Mouse (Mus musculus) thymus, postnatal 4 days (tissue): ENCODE results near the gene Gm10340.
A peak's percentile ranks its signal among the peaks of the same experiment; 100 is the strongest.
"Not testable (repeated sequence)": the region's sequence is repeated elsewhere in the genome, so short reads cannot be mapped to it uniquely, and the experiment has no call there.

Source experiments
- DNase-seq: peaks from one replicate; pipeline ENCODE4 v3.0.0; 2021

Gm10340 gene

GRCm38 (mm10) chr14:3133697-3134096, at the start of gene Gm10340:
Gene Gm10340 (plus strand): TSS chr14:3133997.
- DNase-seq: not testable (repeated sequence)

DNA sequence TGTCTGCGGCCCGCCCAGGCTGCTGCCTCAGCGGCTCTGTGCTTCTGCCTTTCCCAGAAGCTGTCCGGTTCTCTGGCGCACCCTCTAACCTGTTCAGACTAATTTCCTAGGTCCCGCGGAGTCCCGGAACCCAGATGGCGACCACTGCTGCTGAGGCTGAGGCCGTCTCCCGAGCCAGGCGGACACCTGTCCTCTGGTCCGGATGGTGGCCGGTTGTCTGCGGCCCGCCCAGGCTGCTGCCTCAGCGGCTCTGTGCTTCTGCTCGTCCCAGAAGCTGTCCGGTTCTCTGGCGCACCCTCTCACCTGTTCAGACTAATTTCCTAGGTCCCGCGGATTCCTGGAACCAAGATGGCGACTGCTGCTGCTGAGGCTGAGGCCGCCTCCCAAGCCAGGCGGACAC, 17.7 kb upstream of the Gm10340 start:
- peak; percentile 2 for DNase-seq

DNA sequence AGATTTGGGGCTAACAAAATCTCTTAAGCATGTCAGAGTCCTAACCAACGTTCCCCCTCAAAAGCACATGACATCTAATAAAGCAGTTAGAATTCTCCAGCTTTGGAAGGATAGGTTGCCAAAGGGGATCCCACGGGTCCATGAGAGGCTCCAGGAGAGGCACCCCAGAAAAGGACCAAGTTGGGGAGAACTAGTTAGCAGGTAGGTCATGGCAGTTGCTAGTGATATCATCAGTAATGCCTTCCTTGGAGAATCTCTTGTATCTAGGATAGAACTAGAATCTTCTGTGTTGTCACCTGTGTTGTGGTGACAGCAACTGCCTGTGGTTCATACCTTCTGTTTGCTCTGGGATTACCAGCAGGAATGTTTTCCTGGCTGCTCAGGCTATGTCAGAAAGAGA, 54.2 kb downstream of the Gm10340 start, which contains the start of gene Gm5795:
Gm5795 (plus strand) TSS at position 301 of the 400 bp plus-strand sequence.
- not testable (repeated sequence) for DNase-seq
